Comparison of ENCODE assay signal across 8 mouse cellular contexts in the genomic region with DNA sequence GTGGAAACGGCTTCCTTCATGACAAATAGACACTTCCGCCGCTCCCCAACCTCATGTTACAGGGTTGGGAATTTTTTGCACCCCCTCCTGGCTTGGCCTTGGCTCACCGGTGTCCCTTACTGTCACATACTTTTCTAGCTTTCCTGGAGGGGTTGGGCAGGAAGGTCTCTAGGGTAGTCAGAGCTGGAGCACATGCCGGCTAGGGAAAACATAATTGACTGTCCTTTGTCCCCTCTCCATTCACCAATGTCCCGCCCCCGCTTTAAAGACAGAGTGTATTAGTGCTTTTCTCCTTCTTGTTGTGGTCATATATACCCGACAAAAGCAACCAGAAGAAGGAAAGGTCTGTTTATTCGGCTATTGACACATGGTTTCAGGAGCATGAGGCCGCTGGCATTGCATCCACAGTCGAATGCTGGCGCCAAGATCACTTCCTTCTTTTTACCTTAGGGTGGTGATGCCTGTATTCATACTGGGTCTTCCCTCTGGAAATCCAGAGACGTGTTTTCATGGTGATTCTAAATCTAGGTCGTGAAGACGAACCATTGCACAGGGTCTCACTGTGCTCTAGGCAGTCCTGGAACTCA. TPM values are rescaled to one million over a fixed set of nuclear protein-coding genes. Genes with fewer than 3 reads are reported as not detected.
DNase-seq lines count a peak whose midpoint lies in the region; ATAC-seq and TF ChIP-seq lines count a peak whose summit lies in the region.

No protein-coding gene starts in this region.

- H3K4me1 ChIP-seq in ES-E14 (ENCODE audit: control insufficient read depth in 2 of 2, insufficient read depth in 2 of 2, low read length in 2 of 2, poor library complexity in 1 of 2): peaks cover 4 to 5% of the 10 kb centered on the region in 2 experiments; a peak in 3 of 4 replicates
- peaks cover 28% of the 10 kb centered on the region for H3K4me1 ChIP-seq in forebrain, embryonic 10.5 days
- no peaks in the 10 kb centered on the region for H3K4me1 ChIP-seq in intestine, postnatal 0 days (replicated peaks; ENCODE audit: control insufficient read depth, insufficient read depth, low read length)
- peaks cover 76% of the 10 kb centered on the region for H3K4me1 ChIP-seq in megakaryocyte, embryonic 14.5 days

- ATAC-seq in intestine, postnatal 0 days: peak; percentile 9; the same call in 1 of the 2 replicates
- no peak for ATAC-seq in erythroid progenitor cell, adult 5-6 weeks (replicated peaks; ENCODE audit: low FRiP score, poor library complexity, severe bottlenecking)

- H3K9me3 ChIP-seq in ES-E14 (ENCODE audit: control insufficient read depth, insufficient read depth, low read depth, low read length): no peaks in the 10 kb centered on the region
- peaks cover 3% of the 10 kb centered on the region; the same call in 1 of the 2 replicates for H3K9me3 ChIP-seq in forebrain, embryonic 10.5 days
- H3K9me3 ChIP-seq in intestine, postnatal 0 days (ENCODE audit: control insufficient read depth): no peaks in the 10 kb centered on the region
- H3K9me3 ChIP-seq in megakaryocyte, embryonic 14.5 days: no peaks in the 10 kb centered on the region

- H3K4me2 ChIP-seq in intestine, postnatal 0 days (replicated peaks; ENCODE audit: low read depth): peak overlapping the region; percentile 82

- in situ Hi-C loops in ES-E14 (cut with MboI; ENCODE audit: low sequenced_read_pairs in 2 of 2, unreplicated experiment in 2 of 2): loop anchor here in 1 of 2 experiments (10.0 kb wide), 1 partner anchor 392 kb away; no protein-coding TSS in a partner anchor

- DNase-seq in adrenal gland, postnatal 10 days: peak; percentile 44
- DNase-seq in adrenal gland, postnatal 4 days (ENCODE audit: low spot score in 2 of 2): no peak
- DNase-seq in ES-E14 (ENCODE audit: low read depth, low spot score): no peak
- DNase-seq in forebrain, embryonic 10.5 days (ENCODE audit: extremely low spot score, low spot score): peak; percentile 28
- no peak for DNase-seq in left cerebral cortex, adult 11 months (ENCODE audit: low spot score)

- peak overlapping the region; percentile 65; the same call in 1 of the 2 replicates for H3K27ac ChIP-seq in ES-E14 (ENCODE audit: insufficient read depth, low read depth, low read length, poor library complexity, severe bottlenecking)
- peak overlapping the region; percentile 92 for H3K27ac ChIP-seq in forebrain, embryonic 10.5 days
- H3K27ac ChIP-seq in intestine, postnatal 0 days (ENCODE audit: low read depth, low read length): peak overlapping the region; percentile 89

- H3K9ac ChIP-seq in ES-E14 (ENCODE audit: insufficient read depth, low read depth, low read length, poor library complexity, severe bottlenecking): peak overlapping the region; percentile 91
- peak overlapping the region; percentile 95 for H3K9ac ChIP-seq in intestine, postnatal 0 days (ENCODE audit: low read depth, low read length)

- WGBS in forebrain, embryonic 10.5 days: 8% methylated on average over 15 of the region's 15 CpGs
- 2% methylated on average over 15 of the region's 15 CpGs for WGBS in intestine, postnatal 0 days

- H3K27me3 ChIP-seq in forebrain, embryonic 10.5 days (ENCODE audit: poor library complexity, severe bottlenecking): no peaks in the 10 kb centered on the region
- no peaks in the 10 kb centered on the region for H3K27me3 ChIP-seq in intestine, postnatal 0 days (replicated peaks; ENCODE audit: control insufficient read depth, insufficient read depth, low read length)
- no peaks in the 10 kb centered on the region for H3K27me3 ChIP-seq in megakaryocyte, embryonic 14.5 days (replicated peaks)

- peaks cover 10% of the 10 kb centered on the region for H3K36me3 ChIP-seq in ES-E14 (ENCODE audit: control insufficient read depth, insufficient read depth, low read length, poor library complexity, severe bottlenecking)
- peaks cover 38% of the 10 kb centered on the region for H3K36me3 ChIP-seq in forebrain, embryonic 10.5 days (replicated peaks)
- peaks cover 31% of the 10 kb centered on the region for H3K36me3 ChIP-seq in intestine, postnatal 0 days (ENCODE audit: control insufficient read depth, insufficient read depth)
- peaks cover 39% of the 10 kb centered on the region for H3K36me3 ChIP-seq in megakaryocyte, embryonic 14.5 days (replicated peaks; ENCODE audit: low read length)

- peak overlapping the region; percentile 87 to 89 for H3K4me3 ChIP-seq in ES-E14 (ENCODE audit: insufficient read depth in 1 of 2, low read depth in 1 of 2, low read length in 2 of 2, poor library complexity in 1 of 2, severe bottlenecking in 1 of 2)
- H3K4me3 ChIP-seq in forebrain, embryonic 10.5 days: peak overlapping the region; percentile 89
- H3K4me3 ChIP-seq in intestine, postnatal 0 days (ENCODE audit: low read depth, low read length): peak overlapping the region; percentile 91
- H3K4me3 ChIP-seq in megakaryocyte, embryonic 14.5 days (replicated peaks): peak overlapping the region; percentile 97

- TF ChIP-seq CTCF in intestine, postnatal 0 days (IDR thresholded peaks at IDR 0.05; ENCODE audit: low read depth): no peak

TF ChIP-seq in ES-E14, 5 proteins besides CTCF, POLR2A, EP300 and RAD21:
- TF ChIP-seq HCFC1 (IDR thresholded peaks at IDR 0.05; ENCODE audit: borderline replicate concordance, insufficient read depth, low read length) (no peak), CHD2 (IDR thresholded peaks at IDR 0.05; ENCODE audit: low read depth, low read length) (no peak), ZNF384 (IDR thresholded peaks at IDR 0.05; ENCODE audit: low read depth, low read length) (no peak), MAFK (IDR thresholded peaks at IDR 0.05; ENCODE audit: insufficient read depth, low read depth, low read length) (no peak), ZC3H11A (IDR thresholded peaks at IDR 0.05; ENCODE audit: borderline replicate concordance, low read depth, low read length) (no peak)

RNA-seq across cellular contexts. Expression of gene Trappc5, which starts 1.0 kb away (rescaled TPM):
- total RNA-seq in adrenal gland, postnatal 10 days (2021): 10 to 100 TPM; 19.5 to 23.1 TPM
- 10 to 100 TPM; 21.7 to 23.8 TPM for total RNA-seq in adrenal gland, postnatal 4 days (2021)
- 20.4 and 29.0 TPM in 2 replicates for total RNA-seq in ES-E14 (2012; rRNA removed)
- polyA plus RNA-seq in forebrain, embryonic 10.5 days (2016; fragmentation: Nextera tagmentation; extraction: Ambion mirVana): 43.3 and 47.5 TPM in 2 replicates
- polyA plus RNA-seq in intestine, postnatal 0 days (2015; fragmentation: Nextera tagmentation; extraction: Ambion mirVana): 22.8 and 23.9 TPM in 2 replicates
- 10.6 and 25.8 TPM in 2 replicates for polyA plus RNA-seq in megakaryocyte, embryonic 14.5 days (2012; ENCODE audit: insufficient read depth, low replicate concordance)
- total RNA-seq in erythroid progenitor cell, adult 5-6 weeks (2015; ENCODE audit: low replicate concordance): 5.4 and 6.1 TPM in 2 replicates
- total RNA-seq in erythroid progenitor cell, adult 5-6 weeks (2017; ENCODE audit: low replicate concordance): 5.1 and 5.4 TPM in 2 replicates

RNA-seq across cellular contexts. Expression of gene Fcor, which starts 4.9 kb away (rescaled TPM):
- 10 to 100 TPM; 28.3 to 29.9 TPM for total RNA-seq in adrenal gland, postnatal 10 days (2021)
- 10 to 100 TPM; 14.8 to 14.9 TPM for total RNA-seq in adrenal gland, postnatal 4 days (2021)
- 11.6 TPM in 2 replicates for total RNA-seq in ES-E14 (2012; rRNA removed)
- 11.2 and 12.1 TPM in 2 replicates for polyA plus RNA-seq in forebrain, embryonic 10.5 days (2016; fragmentation: Nextera tagmentation; extraction: Ambion mirVana)
- 1.5 and 2.8 TPM in 2 replicates for polyA plus RNA-seq in intestine, postnatal 0 days (2015; fragmentation: Nextera tagmentation; extraction: Ambion mirVana)
- 2.8 TPM in 1 of 2 replicates, not detected in the other for polyA plus RNA-seq in megakaryocyte, embryonic 14.5 days (2012; ENCODE audit: insufficient read depth, low replicate concordance)
- not detected in 2 replicates for total RNA-seq in erythroid progenitor cell, adult 5-6 weeks (2015; ENCODE audit: low replicate concordance)
- total RNA-seq in erythroid progenitor cell, adult 5-6 weeks (2017; ENCODE audit: low replicate concordance): not detected in 2 replicates

RNA-seq across cellular contexts. Expression of gene Mcemp1, which starts 11.5 kb away (rescaled TPM):
- total RNA-seq in adrenal gland, postnatal 10 days (2021): 1 to 10 TPM; 1.2 to 1.7 TPM
- 1 to 10 TPM; 1.1 to 1.2 TPM for total RNA-seq in adrenal gland, postnatal 4 days (2021)
- 0.22 and 0.32 TPM in 2 replicates for total RNA-seq in ES-E14 (2012; rRNA removed)
- 0.09 and 0.20 TPM in 2 replicates for polyA plus RNA-seq in forebrain, embryonic 10.5 days (2016; fragmentation: Nextera tagmentation; extraction: Ambion mirVana)
- polyA plus RNA-seq in intestine, postnatal 0 days (2015; fragmentation: Nextera tagmentation; extraction: Ambion mirVana): 0.09 and 0.22 TPM in 2 replicates
- polyA plus RNA-seq in megakaryocyte, embryonic 14.5 days (2012; ENCODE audit: insufficient read depth, low replicate concordance): 0.10 TPM in 1 of 2 replicates, not detected in the other
- 13.4 and 36.4 TPM in 2 replicates for total RNA-seq in erythroid progenitor cell, adult 5-6 weeks (2015; ENCODE audit: low replicate concordance)
- total RNA-seq in erythroid progenitor cell, adult 5-6 weeks (2017; ENCODE audit: low replicate concordance): 4.1 and 11.6 TPM in 2 replicates

RNA-seq across cellular contexts. Expression of gene Fcer2a, which starts 16.9 kb away (rescaled TPM):
- 1 to 10 TPM; 2.5 to 3.4 TPM for total RNA-seq in adrenal gland, postnatal 10 days (2021)
- total RNA-seq in adrenal gland, postnatal 4 days (2021): under 1 TPM in 1 of 2 experiments, not detected in 1; 0.14 TPM
- 0.16 and 0.18 TPM in 2 replicates for total RNA-seq in ES-E14 (2012; rRNA removed)
- polyA plus RNA-seq in forebrain, embryonic 10.5 days (2016; fragmentation: Nextera tagmentation; extraction: Ambion mirVana): 0.22 and 0.38 TPM in 2 replicates
- not detected in 2 replicates for polyA plus RNA-seq in intestine, postnatal 0 days (2015; fragmentation: Nextera tagmentation; extraction: Ambion mirVana)
- 0.07 TPM in 1 of 2 replicates, not detected in the other for polyA plus RNA-seq in megakaryocyte, embryonic 14.5 days (2012; ENCODE audit: insufficient read depth, low replicate concordance)
- 2.9 TPM in 1 of 2 replicates, not detected in the other for total RNA-seq in erythroid progenitor cell, adult 5-6 weeks (2015; ENCODE audit: low replicate concordance)
- total RNA-seq in erythroid progenitor cell, adult 5-6 weeks (2017; ENCODE audit: low replicate concordance): 1.2 TPM in 1 of 2 replicates, not detected in the other

RNA-seq across cellular contexts. Expression of gene Retn, which starts 21.5 kb away (rescaled TPM):
- 10 to 100 TPM in 1 of 2 experiments, 1 to 10 TPM in 1; 3.7 to 33.4 TPM for total RNA-seq in adrenal gland, postnatal 10 days (2021)
- total RNA-seq in adrenal gland, postnatal 4 days (2021): 1 to 10 TPM; 1.3 to 1.7 TPM
- 0.45 and 0.74 TPM in 2 replicates for total RNA-seq in ES-E14 (2012; rRNA removed)
- polyA plus RNA-seq in forebrain, embryonic 10.5 days (2016; fragmentation: Nextera tagmentation; extraction: Ambion mirVana): 0.30 and 0.31 TPM in 2 replicates
- polyA plus RNA-seq in intestine, postnatal 0 days (2015; fragmentation: Nextera tagmentation; extraction: Ambion mirVana): not detected in 2 replicates
- polyA plus RNA-seq in megakaryocyte, embryonic 14.5 days (2012; ENCODE audit: insufficient read depth, low replicate concordance): 0.39 TPM in 1 of 2 replicates, not detected in the other
- not detected in 2 replicates for total RNA-seq in erythroid progenitor cell, adult 5-6 weeks (2015; ENCODE audit: low replicate concordance)
- total RNA-seq in erythroid progenitor cell, adult 5-6 weeks (2017; ENCODE audit: low replicate concordance): not detected in 2 replicates

Comparison
In these comparisons a context has a peak if more than half of its experiments do, and no peak if none do; other contexts are left out.
1. DNase-seq: peak in adrenal gland, postnatal 10 days (single experiment) and forebrain, embryonic 10.5 days (single experiment); none in adrenal gland, postnatal 4 days (0 of 2), ES-E14 (single experiment) and left cerebral cortex, adult 11 months (single experiment).
2. RNA of gene Fcor, which starts 4.9 kb away (total RNA-seq): 28.3 to 29.9 TPM in adrenal gland, postnatal 10 days, 14.8 to 14.9 TPM in adrenal gland, postnatal 4 days and 11.6 TPM in ES-E14; not detected in erythroid progenitor cell, adult 5-6 weeks; every median in the first group is over 10 times any median in the second.
3. Peak in every context shown above with its lines, with median percentiles within 50 percentile points of each other: H3K27ac ChIP-seq and H3K4me3 ChIP-seq.